Mouse (Mus musculus): Measurements from ENCODE around the gene Atg3.

The Atg3 gene

GRCm38 (mm10) chr16:45204859-45205670 is 46.5 kb downstream of the Atg3 start:
- DNase-seq (ENCODE audit: low spot score in 2 of 2): no peak

DNA sequence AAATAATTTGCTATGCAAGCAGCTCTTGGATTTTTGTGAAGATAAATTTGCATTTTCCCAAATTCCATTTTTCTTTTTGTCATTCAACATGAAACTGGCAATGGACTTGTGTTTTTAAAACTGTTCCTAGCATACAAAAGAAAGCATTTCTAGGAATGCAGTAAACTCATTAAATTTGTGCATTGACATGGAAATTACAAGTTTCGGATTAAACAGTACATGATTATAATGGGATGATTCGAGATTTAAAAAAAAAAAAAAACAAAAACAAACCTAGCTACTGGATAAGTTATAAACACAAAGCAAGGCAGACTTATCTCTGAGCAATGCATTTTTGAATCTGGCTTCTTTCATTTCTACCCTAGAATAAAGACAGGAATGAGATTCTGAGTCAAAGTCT is 63.4 kb downstream of the Atg3 start:
- no peak for DNase-seq (ENCODE audit: low spot score in 2 of 2)

DNA sequence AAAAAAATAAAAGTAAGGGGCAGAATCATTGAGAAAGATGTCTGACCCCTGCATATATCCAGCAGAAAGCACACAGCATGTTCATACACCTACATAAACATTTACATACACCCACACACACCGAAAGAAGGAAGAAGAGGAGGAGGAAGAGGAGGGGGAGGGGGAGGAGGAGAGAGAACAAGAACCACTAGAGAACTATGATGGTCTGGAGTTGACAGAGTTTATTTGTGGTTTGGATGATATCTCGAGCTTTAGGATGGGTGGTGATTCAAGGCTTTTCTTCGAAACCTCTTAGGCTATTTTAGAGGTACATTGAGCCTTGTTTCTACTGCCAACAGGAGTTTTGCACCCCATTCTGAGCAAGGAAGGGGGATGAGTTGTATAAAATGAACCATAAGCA is 64.2 kb downstream of the Atg3 start:
- no peak for DNase-seq (ENCODE audit: low spot score in 2 of 2)

- DNase-seq (ENCODE audit: low spot score in 2 of 2): no peak
Measured at GRCm38 (mm10) chr16:45223648-45224388, 65.2 kb downstream of the Atg3 start, which contains the start of gene Btla. Gene Btla, plus strand, starts transcription at chr16:45224315.

- DNase-seq (ENCODE audit: low spot score in 2 of 2): no peak
Measured at GRCm38 (mm10) chr16:45224431-45225008, 65.9 kb downstream of the Atg3 start.

DNA sequence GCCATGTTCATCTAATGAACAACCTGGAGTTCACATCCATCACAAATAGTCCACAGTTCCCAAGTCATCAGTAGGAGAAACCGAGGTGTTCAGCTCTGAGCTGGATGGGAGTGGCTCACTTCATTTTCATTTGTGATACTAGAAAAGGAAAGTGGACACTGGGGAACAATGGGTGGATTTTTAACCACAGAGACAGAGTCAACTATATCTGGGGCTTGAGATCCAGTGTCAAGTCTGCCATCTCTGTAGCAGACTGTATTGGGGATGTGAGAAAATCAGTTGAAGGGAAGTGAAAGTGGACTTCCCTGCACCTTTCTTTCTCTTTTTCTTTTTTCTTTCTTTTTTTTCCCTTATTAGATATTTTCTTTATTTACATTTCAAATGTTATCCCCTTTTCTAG is 68.4 kb downstream of the Atg3 start:
- DNase-seq (ENCODE audit: low spot score in 2 of 2): no peak

DNA sequence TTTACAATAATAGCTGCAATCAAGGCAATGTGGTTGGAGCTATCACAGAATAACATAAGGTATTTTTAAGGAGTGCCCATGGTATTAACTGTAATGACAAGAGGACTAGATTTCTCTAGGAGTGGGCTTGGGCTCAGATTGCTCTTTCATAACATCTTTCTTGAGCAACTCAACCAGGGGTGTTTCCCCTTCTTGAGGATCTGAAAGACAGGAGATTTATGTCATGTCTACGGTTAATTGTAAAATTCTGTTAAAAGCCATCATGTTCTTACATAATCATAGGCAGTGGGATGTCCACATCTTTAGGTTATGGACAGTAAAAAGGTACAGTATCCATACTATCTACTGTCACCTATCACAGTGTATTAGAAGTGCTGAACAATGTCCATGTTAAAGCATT is 72.7 kb downstream of the Atg3 start:
- DNase-seq (ENCODE audit: low spot score in 2 of 2): no peak

DNA sequence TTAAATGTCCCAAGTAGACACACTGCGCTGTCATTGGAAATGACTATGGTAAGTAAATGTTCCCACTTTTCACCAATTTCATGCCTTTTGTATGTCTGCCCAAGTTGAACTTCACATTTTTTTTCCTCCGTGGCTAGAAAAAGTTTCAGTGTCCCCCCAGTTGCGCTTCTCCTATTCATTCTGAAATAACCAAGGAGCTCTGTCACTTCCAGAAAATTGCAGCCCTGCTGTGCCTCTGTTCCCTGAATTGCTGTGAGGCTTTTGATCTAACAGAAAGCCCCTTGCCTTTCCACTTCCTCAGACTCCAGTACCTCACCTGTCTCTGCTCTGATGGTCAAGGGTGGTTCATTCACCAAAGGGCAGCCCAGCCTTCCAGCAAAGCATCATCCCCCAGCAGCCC is 74.4 kb downstream of the Atg3 start:
- DNase-seq (ENCODE audit: low spot score in 2 of 2): no peak
